Mouse (Mus musculus) ES-E14 (cell line): Measurements from ENCODE around the gene Pou2af1. TPM values are rescaled to one million over a fixed set of nuclear protein-coding genes. Genes with fewer than 3 reads are reported as not detected.

Experiments
- DNase-seq: peaks from one replicate; pipeline ENCODE4 v3.0.0-alpha.2; 2013; ENCODE audit warnings: low read depth, low spot score
- H3K27ac ChIP-seq: 2 replicates; pipeline ENCODE4 v1.5.1; 2012; ENCODE audit warnings: low read depth, mild to moderate bottlenecking, low read length, moderate library complexity, mixed read lengths; ENCODE audit not compliant: poor library complexity, insufficient read depth, severe bottlenecking
- H3K36me3 ChIP-seq: 2 replicates; pipeline ENCODE4 v1.6.1; 2012; ENCODE audit warnings: mild to moderate bottlenecking, low read length, moderate library complexity, mixed read lengths; ENCODE audit not compliant: control insufficient read depth, poor library complexity, insufficient read depth, severe bottlenecking
- H3K4me1 ChIP-seq, 2 experiments: fragments of 150-350 bp in 1 of 2; sonication (generic) in 1 of 2; 2 replicates each; pipeline ENCODE4 v1.6.1; 2012; ENCODE audit warnings: low read length in 2 of 2, mild to moderate bottlenecking in 1 of 2, mixed read lengths in 1 of 2; ENCODE audit not compliant: control insufficient read depth in 2 of 2, insufficient read depth in 2 of 2, poor library complexity in 1 of 2
- H3K4me3 ChIP-seq, 2 experiments: fragments of 150-350 bp in 1 of 2; sonication (generic) in 1 of 2; 2 replicates each; pipeline ENCODE4 v1.5.1; 2012; ENCODE audit warnings: low read length in 2 of 2, low read depth in 1 of 2, mild to moderate bottlenecking in 1 of 2, mixed read lengths in 1 of 2; ENCODE audit not compliant: insufficient read depth in 1 of 2, poor library complexity in 1 of 2, severe bottlenecking in 1 of 2
- H3K9ac ChIP-seq: 2 replicates; pipeline ENCODE4 v1.6.1; 2012; ENCODE audit warnings: low read depth, mild to moderate bottlenecking, low read length, mixed read lengths; ENCODE audit not compliant: poor library complexity, insufficient read depth, severe bottlenecking
- H3K9me3 ChIP-seq: fragments of 150-350 bp; sonication (generic); 2 replicates; pipeline ENCODE4 v1.6.1; 2012; ENCODE audit warnings: low read depth, mild to moderate bottlenecking, low read length; ENCODE audit not compliant: control insufficient read depth, insufficient read depth
- CHD2 ChIP-seq: IDR thresholded peaks from 2 replicates; pipeline ENCODE4 v1.6.1; 2014; ENCODE audit warnings: mild to moderate bottlenecking, low read depth, low read length, inconsistent platforms
- HCFC1 ChIP-seq: IDR thresholded peaks from 2 replicates; pipeline ENCODE4 v1.6.1; 2012; ENCODE audit warnings: low read length, inconsistent platforms, borderline replicate concordance; ENCODE audit not compliant: insufficient read depth
- MAFK ChIP-seq: IDR thresholded peaks from 2 replicates; pipeline ENCODE4 v1.6.1; 2014; ENCODE audit warnings: mild to moderate bottlenecking, low read depth, low read length, inconsistent platforms; ENCODE audit not compliant: insufficient read depth
- ZC3H11A ChIP-seq: IDR thresholded peaks from 2 replicates; pipeline ENCODE4 v1.6.1; 2012; ENCODE audit warnings: low read depth, mild to moderate bottlenecking, inconsistent platforms, low read length, borderline replicate concordance
- ZNF384 ChIP-seq: IDR thresholded peaks from 2 replicates; pipeline ENCODE4 v1.6.1; 2012; ENCODE audit warnings: low read depth, low read length, inconsistent platforms
- in situ Hi-C, 2 experiments: fragments of 600-800 bp; cut with MboI; formaldehyde crosslinking; loops; one replicate each; pipeline ENCODE4 v1.15.1; 2025; ENCODE audit warnings: low sequenced_read_pairs in 2 of 2, inconsistent platforms in 1 of 2; ENCODE audit not compliant: unreplicated experiment in 2 of 2
- total RNA-seq: library from RNA; depleted of rRNA; stranded (reverse); fragments of 300-350 nt; gene quantifications from 2 replicates; pipeline ENCODE4 v1.2.3, GENCODE M21; 2012

Pou2af1 gene
- total RNA-seq, 1 experiment = 0.49 TPM

DNA sequence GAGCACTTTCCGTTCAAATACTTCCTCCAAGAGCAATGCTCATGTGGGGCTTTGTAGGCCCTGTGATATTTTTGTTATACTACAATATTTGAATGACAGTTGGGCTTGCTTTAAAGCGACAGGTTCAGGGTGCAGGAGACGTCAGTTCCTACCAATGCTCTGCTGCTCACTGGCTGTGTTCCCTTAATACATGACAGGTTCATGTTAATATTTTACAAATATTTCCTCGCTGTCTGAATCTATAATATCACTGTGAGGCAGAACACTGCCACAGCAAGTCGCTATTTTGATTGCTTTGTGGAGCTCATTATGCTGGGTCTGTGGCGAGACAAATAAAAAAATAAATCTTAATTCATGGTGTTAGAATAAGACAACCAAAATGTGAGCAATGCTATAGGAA lies 2.3 kb upstream of the Pou2af1 start:
- no peaks in the 10 kb centered on the region for H3K36me3 ChIP-seq
- TF ChIP-seq ZC3H11A (no peak), MAFK (no peak), HCFC1 (no peak), CHD2 (no peak), ZNF384 (no peak)
- in situ Hi-C loops = no loop called here

DNA sequence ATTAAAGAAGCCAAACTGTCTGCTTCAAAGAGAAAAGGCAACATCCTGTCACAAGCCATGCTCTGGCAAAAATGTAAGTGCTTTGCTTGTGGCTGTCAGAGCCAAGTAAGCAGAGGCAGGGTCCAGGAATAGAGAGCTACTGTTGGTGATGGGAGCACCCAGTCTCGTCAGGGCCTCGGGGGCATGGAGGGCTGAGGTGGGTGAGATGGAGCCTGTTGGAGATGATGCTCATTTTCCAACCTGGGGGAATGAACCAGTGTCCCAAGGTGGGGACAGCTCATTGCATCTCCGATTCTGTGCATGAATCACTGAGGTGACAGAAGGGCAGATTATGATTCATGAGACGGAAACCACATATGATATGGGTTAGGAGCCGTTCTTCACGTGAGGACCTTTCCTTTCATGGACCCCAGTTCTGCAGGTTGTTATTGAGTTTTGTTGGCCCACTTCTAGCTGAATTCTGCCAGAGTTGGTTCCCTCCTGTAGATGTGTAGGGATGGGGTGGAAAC lies 275 bp downstream of the Pou2af1 start:
- in situ Hi-C loops = no loop called here
- Histone ChIP-seq H3K9me3 (no peaks in the 10 kb centered on the region), H3K9ac (no peak overlapping the region), H3K4me3 (no peak overlapping the region), H3K27ac (no peak overlapping the region), H3K36me3 (no peaks in the 10 kb centered on the region), H3K4me1 (no peaks in the 10 kb centered on the region)
- no peak for TF ChIP-seq CHD2
- TF ChIP-seq HCFC1 = no peak
- TF ChIP-seq MAFK = no peak
- TF ChIP-seq ZNF384 = no peak
- no peak for TF ChIP-seq ZC3H11A
- no peak for DNase-seq

More for the DNA sequence above, 2.3 kb upstream of the Pou2af1 start:
- no peak overlapping the region for H3K27ac ChIP-seq
- no peaks in the 10 kb centered on the region for H3K9me3 ChIP-seq
- DNase-seq = no peak
- no peak overlapping the region for H3K4me3 ChIP-seq
- no peak overlapping the region for H3K9ac ChIP-seq
- no peaks in the 10 kb centered on the region for H3K4me1 ChIP-seq

DNA sequence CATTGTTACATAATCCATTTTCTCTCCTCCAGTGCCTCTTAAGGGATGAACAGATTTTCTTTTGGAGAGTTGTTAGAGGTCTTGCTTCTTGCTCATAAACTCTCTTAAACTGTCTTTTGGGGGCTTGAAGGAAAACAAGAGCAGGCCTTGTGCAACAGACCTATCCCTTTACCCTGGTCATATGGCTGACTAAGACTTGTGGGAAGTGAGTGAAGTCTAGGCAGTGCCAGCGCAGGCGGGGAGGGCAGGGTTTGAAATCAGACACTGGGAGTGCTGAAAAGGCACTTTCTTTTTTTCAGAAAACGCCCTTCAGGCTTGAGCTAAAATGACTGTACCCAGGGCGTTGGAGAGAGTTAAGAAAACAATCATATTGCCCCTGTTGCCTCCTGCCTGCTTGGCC lies 1.8 kb downstream of the Pou2af1 start:
- Histone ChIP-seq H3K36me3 (no peaks in the 10 kb centered on the region), H3K9ac (no peak overlapping the region), H3K4me3 (no peak overlapping the region), H3K27ac (no peak overlapping the region), H3K9me3 (no peaks in the 10 kb centered on the region), H3K4me1 (no peaks in the 10 kb centered on the region)
- TF ChIP-seq ZNF384 (no peak), MAFK (no peak), HCFC1 (no peak), ZC3H11A (no peak)
- no peak for DNase-seq
- in situ Hi-C loops = no loop called here

DNA sequence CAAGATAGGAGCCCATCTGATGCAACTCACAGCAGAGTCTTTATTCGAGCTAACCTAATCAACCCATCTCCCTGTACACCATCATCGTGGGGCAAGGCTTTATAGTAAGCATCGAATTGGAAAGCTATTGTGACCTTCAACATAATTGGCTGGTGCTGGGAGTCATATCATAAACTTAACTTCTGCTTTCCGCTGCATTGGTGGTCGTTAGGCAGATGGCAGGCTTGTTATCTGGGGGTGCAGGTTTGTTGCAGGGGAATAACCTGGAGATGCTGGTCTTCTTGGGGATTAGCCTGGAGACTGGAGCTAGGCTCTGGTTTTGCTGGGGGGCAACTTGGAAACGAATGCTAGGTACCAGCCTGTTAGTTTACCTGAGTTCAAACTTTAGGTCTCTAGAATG lies 2.4 kb downstream of the Pou2af1 start:
- no peaks in the 10 kb centered on the region for H3K36me3 ChIP-seq
- DNase-seq = no peak
- TF ChIP-seq HCFC1 = no peak
- TF ChIP-seq CHD2 = no peak
- in situ Hi-C loops = no loop called here
- no peaks in the 10 kb centered on the region for H3K9me3 ChIP-seq
- no peaks in the 10 kb centered on the region for H3K4me1 ChIP-seq
- H3K4me3 ChIP-seq = no peak overlapping the region
- no peak overlapping the region for H3K27ac ChIP-seq
- no peak overlapping the region for H3K9ac ChIP-seq

DNA sequence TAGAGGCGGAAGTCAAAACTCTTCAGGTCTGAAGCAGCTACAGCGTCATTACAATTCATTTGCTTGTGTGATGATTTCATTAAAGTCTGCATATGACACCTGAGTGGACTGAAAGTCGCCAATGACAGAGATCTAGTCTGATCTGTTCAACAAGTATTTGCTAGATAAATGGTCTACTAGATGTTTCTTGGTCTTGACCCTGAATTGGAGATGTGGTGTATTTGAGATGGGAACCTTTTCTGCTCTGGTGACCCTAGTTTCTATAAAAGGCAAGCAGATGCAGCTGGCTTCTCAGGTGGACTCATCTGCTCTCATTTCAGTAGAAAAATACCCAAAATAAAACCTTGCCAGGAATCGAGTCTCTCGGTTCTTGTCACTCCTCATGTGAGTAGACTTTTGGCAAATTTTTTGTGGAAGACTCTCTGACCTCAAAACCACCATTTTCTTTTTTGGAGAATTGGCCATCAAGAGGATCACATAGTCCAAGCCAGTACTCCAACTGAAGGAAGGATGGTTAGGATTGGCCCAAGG lies 12.2 kb downstream of the Pou2af1 start:
- no peak for TF ChIP-seq ZNF384
- no peak for TF ChIP-seq ZC3H11A
- no peak for TF ChIP-seq HCFC1
- no peak for TF ChIP-seq CHD2
- TF ChIP-seq MAFK = no peak
- Histone ChIP-seq H3K9me3 (no peaks in the 10 kb centered on the region), H3K36me3 (no peaks in the 10 kb centered on the region), H3K4me3 (no peak overlapping the region), H3K9ac (no peak overlapping the region), H3K4me1 (no peaks in the 10 kb centered on the region), H3K27ac (no peak overlapping the region)
- DNase-seq = no peak
- in situ Hi-C loops = no loop called here
